Mouse (Mus musculus) liver, embryonic 14.5 days (tissue): ENCODE results near the gene A630095N17Rik.

Experiments
- CTCF ChIP-seq: IDR thresholded peaks from 2 replicates; pipeline ENCODE4 v1.5.1; 2016; ENCODE audit warnings: antibody characterized with exemption, low read depth, control low read depth
- EP300 ChIP-seq: IDR thresholded peaks from 2 replicates; pipeline ENCODE4 v1.6.1; 2016; ENCODE audit warnings: antibody characterized with exemption, low read depth

DNA sequence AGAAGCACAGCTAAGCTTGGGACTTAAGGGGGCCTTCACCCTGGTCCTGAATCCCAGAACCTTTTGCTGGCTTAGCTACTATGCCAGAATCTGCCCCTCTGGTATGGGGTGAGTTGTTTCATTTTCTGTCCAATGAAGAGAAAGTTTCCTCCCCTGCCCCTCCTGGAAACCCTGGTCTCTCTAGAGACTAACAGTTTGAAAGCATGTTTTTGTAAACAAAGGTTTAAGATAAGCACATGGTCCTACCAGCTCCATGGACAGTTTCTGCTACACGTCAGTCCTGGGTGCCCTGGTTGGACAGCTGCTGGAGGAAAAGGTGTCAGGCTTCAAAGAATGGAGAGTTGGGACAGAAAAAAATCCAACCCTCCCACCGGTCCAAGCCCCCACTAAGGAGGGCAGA, 41.3 kb downstream of the A630095N17Rik start:
- TF ChIP-seq CTCF (no peak), EP300 (no peak)
